Mouse (Mus musculus) myocyte (in vitro differentiated cells): Measurements from ENCODE around the gene Mlph.

Experiments
- POLR2AphosphoS2 ChIP-seq: IDR thresholded peaks from one replicate; pipeline ENCODE4 v1.6.1; 2011; ENCODE audit warnings: low read depth, control low read depth; ENCODE audit not compliant: insufficient read length
- USF1 ChIP-seq: IDR thresholded peaks from one replicate; pipeline ENCODE4 v1.6.1; 2011; ENCODE audit warnings: low read depth, mild to moderate bottlenecking, control low read depth, moderate library complexity

- TF ChIP-seq POLR2AphosphoS2 (no peak), USF1 (no peak)
These were observed 34.4 kb downstream of the Mlph start for GRCm38 (mm10) chr1:90949309-90949708.
